Mouse (Mus musculus): ENCODE data around the gene Sobp. TPM values are rescaled to one million over a fixed set of nuclear protein-coding genes. Genes with fewer than 3 reads are reported as not detected.
A peak's percentile ranks its signal among the peaks of the same experiment; 100 is the strongest.

Gene Sobp
- polyA plus RNA-seq, 1 experiment from 2014 or later, result 4.5 TPM

DNA sequence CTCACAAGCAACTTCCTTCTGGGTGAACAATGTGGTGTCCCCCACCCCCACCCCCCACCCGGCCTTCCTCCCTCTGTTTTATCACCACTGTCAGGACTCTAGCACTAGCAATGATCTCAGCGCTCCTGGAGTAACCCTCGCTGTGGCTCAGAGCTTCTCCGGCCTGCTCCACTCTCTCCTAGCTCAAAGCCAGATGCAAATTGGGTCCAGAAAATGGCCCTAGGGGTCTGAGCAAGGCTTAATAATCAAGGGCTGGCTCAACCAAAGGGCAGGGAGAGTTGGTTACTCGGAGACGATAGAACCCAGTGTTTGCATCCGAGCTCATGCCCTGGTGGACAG lies 136.9 kb downstream of the Sobp start:
- Histone ChIP-seq H3K9me3 (peaks cover 6% of the 10 kb centered on the region; the same call in 1 of the 2 replicates), H3K4me3 (no peak overlapping the region), H3K36me3 (peaks cover 12% of the 10 kb centered on the region; the same call in 1 of the 2 replicates), H3K27me3 (ENCODE audit: insufficient read depth, poor library complexity, severe bottlenecking) (no peaks in the 10 kb centered on the region), H3K27ac (peak overlapping the region; percentile 14; the same call in 1 of the 2 replicates), H3K4me1 (replicated peaks) (peaks cover 56% of the 10 kb centered on the region)
- 52% methylated on average over 7 of the region's 7 CpGs for WGBS
- no peak for DNase-seq (ENCODE audit: low spot score)

- WGBS, result 60% methylated on average over 21 of the region's 21 CpGs
- H3K4me3 ChIP-seq, result no peak overlapping the region
- peaks cover 54% of the 10 kb centered on the region for H3K4me1 ChIP-seq (replicated peaks)
- peaks cover 12% of the 10 kb centered on the region; the same call in 1 of the 2 replicates for H3K36me3 ChIP-seq
- H3K27ac ChIP-seq, result 0 out of 2 replicates have a peak overlapping the region, but pooled peaks have one; percentile 14
- DNase-seq (ENCODE audit: low spot score), result no peak
- no peaks in the 10 kb centered on the region for H3K27me3 ChIP-seq (ENCODE audit: insufficient read depth, poor library complexity, severe bottlenecking)
- H3K9me3 ChIP-seq, result peaks cover 6% of the 10 kb centered on the region; the same call in 1 of the 2 replicates
Observed at GRCm38 (mm10) chr10:43036646-43037454, 137.5 kb downstream of the Sobp start.

DNA sequence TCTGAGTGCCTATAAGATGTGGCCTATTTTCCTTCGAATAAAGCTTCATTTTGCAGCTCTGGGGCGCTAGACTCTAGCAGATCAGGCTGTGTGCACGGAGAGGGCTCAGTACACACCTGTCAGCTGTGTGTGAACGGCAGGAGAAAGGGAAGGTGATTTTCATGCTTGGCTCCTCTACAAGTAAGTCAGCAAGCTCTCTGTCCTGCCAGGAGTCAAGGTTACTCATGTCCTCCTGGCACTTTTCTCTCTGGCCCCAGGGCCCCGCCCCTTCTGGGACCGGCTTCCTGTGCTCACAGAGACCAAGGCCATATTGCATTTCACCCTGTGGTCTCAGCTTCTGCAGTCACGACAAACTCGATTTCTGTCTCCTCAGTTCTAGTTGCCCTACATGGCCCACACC lies 138.8 kb downstream of the Sobp start:
- H3K36me3 ChIP-seq, result peaks cover 8% of the 10 kb centered on the region; the same call in 1 of the 2 replicates
- H3K27me3 ChIP-seq (ENCODE audit: insufficient read depth, poor library complexity, severe bottlenecking), result no peaks in the 10 kb centered on the region
- WGBS, result 77% methylated on average over 8 of the region's 8 CpGs

DNA sequence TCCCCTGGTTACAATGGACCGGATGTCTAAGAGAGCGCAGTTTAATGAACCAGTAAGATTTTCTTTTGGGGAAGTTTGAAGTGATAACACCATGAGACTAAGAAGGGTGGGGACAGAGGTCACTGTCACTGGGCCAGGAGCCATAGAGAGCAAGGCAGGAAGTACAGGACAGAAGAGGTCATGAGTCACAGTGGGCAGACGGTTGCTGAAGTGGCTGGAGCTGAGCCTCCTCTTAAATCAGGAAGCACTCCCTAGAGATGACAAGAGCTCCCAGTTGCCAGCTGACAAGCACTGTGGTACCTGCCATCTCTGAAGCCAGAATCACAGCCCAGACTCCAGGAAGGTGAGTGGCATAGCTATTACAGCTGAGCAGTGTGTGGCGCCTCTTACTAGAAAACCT lies 139.5 kb downstream of the Sobp start:
- no peak for DNase-seq (ENCODE audit: low spot score)
- Histone ChIP-seq H3K9me3 (no peaks in the 10 kb centered on the region), H3K27me3 (ENCODE audit: insufficient read depth, poor library complexity, severe bottlenecking) (no peaks in the 10 kb centered on the region), H3K36me3 (peaks cover 3% of the 10 kb centered on the region; the same call in 1 of the 2 replicates), H3K4me1 (replicated peaks) (peaks cover 62% of the 10 kb centered on the region), H3K27ac (no peak overlapping the region), H3K4me3 (no peak overlapping the region)
- 75% methylated on average over 4 of the region's 4 CpGs for WGBS

More for the DNA sequence above, 138.8 kb downstream of the Sobp start:
- H3K27ac ChIP-seq, result no peak overlapping the region
- peaks cover 6% of the 10 kb centered on the region; the same call in 1 of the 2 replicates for H3K9me3 ChIP-seq
- H3K4me3 ChIP-seq, result no peak overlapping the region
- no peak for DNase-seq (ENCODE audit: low spot score)
- peaks cover 54% of the 10 kb centered on the region for H3K4me1 ChIP-seq (replicated peaks)

- peak overlapping the region; percentile 45; the same call in 1 of the 2 replicates for H3K27ac ChIP-seq
- H3K4me1 ChIP-seq (replicated peaks), result peaks cover 67% of the 10 kb centered on the region
- no peaks in the 10 kb centered on the region for H3K36me3 ChIP-seq
- no peak overlapping the region for H3K4me3 ChIP-seq
- no peaks in the 10 kb centered on the region for H3K9me3 ChIP-seq
- WGBS, result 80% methylated on average over 15 of the region's 15 CpGs
- DNase-seq (ENCODE audit: low spot score), result no peak
- H3K27me3 ChIP-seq (ENCODE audit: insufficient read depth, poor library complexity, severe bottlenecking), result no peaks in the 10 kb centered on the region
Observed at GRCm38 (mm10) chr10:43033481-43034248, 140.7 kb downstream of the Sobp start.

DNA sequence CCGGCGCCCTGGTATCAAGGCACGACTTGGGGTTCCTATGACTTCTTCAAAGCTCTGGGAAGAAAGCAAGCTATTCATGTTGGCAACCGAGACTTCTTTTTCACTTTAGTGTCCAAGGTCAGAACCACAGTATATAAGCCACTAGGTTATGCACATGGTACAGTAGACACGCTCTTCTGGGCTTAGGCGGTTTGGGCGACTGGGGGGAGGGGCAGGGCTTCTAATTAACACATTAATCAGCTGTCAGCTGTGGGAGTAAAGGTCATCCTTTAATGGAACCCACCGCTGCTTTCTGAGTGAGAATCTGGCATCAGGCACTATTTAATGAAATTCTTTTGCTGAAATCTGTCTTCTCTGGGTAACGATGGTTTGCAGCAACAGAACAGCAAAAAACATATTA lies 147.3 kb downstream of the Sobp start:
- Histone ChIP-seq H3K4me1 (replicated peaks) (peaks cover 49% of the 10 kb centered on the region), H3K36me3 (no peaks in the 10 kb centered on the region), H3K9me3 (no peaks in the 10 kb centered on the region), H3K27ac (no peak overlapping the region), H3K27me3 (ENCODE audit: insufficient read depth, poor library complexity, severe bottlenecking) (peaks cover 27% of the 10 kb centered on the region), H3K4me3 (no peak overlapping the region)
- 56% methylated on average over 9 of the region's 9 CpGs for WGBS
- DNase-seq (ENCODE audit: low spot score), result no peak

DNA sequence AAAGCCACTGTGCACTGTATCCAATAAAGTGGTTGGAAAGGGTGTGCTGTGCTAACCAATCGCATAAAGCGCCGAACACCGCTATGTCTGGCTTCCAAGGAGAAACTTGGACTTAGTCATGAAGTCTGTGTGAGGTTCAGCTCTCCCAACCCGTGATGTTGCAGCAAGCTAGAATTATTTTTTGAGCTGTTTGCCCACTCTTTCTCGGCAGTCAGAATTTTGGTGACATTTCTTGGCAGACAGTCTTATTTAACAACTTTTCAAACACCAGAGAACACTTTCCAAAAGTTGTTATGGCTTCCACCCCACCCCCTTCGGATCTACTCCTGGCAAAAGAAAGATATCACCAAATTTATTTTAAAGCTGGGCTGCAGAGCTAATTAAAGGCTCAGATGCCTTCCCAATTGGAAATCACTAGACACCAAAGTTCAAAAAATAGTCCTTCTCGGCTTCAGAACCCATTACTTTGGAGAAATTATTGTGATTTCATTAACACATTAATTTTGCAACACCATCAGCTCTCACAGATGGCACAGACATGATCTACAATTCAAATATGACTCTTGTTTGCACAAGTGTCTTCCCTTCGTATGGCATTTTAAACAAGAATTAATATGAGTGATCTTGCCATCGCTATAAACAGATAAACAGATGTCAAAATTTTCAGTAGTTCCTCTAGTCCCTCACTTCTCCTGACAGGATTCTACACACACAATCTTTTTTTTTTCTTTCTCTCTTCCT lies 150.7 kb downstream of the Sobp start:
- peaks cover 9% of the 10 kb centered on the region for H3K36me3 ChIP-seq
- peaks cover 61% of the 10 kb centered on the region for H3K27me3 ChIP-seq (ENCODE audit: insufficient read depth, poor library complexity, severe bottlenecking)
- H3K9me3 ChIP-seq, result no peaks in the 10 kb centered on the region
- no peak for DNase-seq (ENCODE audit: low spot score)
- 84% methylated on average over 10 of the region's 10 CpGs for WGBS
- H3K4me3 ChIP-seq, result no peak overlapping the region
- peaks cover 47% of the 10 kb centered on the region for H3K4me1 ChIP-seq (replicated peaks)
- no peak overlapping the region for H3K27ac ChIP-seq

- WGBS, result 2% methylated on average over 29 of the region's 29 CpGs
- H3K4me1 ChIP-seq (replicated peaks), result peaks cover 35% of the 10 kb centered on the region
- peak overlapping the region; percentile 73 for H3K27ac ChIP-seq
- peak overlapping the region; percentile 59 for H3K4me3 ChIP-seq
- H3K9me3 ChIP-seq, result no peaks in the 10 kb centered on the region
- peaks cover 9% of the 10 kb centered on the region for H3K36me3 ChIP-seq
- H3K27me3 ChIP-seq (ENCODE audit: insufficient read depth, poor library complexity, severe bottlenecking), result peaks cover 68% of the 10 kb centered on the region
- DNase-seq (ENCODE audit: low spot score), result peak; percentile 45
Observed at GRCm38 (mm10) chr10:43022190-43022761, 152.1 kb downstream of the Sobp start.

DNA sequence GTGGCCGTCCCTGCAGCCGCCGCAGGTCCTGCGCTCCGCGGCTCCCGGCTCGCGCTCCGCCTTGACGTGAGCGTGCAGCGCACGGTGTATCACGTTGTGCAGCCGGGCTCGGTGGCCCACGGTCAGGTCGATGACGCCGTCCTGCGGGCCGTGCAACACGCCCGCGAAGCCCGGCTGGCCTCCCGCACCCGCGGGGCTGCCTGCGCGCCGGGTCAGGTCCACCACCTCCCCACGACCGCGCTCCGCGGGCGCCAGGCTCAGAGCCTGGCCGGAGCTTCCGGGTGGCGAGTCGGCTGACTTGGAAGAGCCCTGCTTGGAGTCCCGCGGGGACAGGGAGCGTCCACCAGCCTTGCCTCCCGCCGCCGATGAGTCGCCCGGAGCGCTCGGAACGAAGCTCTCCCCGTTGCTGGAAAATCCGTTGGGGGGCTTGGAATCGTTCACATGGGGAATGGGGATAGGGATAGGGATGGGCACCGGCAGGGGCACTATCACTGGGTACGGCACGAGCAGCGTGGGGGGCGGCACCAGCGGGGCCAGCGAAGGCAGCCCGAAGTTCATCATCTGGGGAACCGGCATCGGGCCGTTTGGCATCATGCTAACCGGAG lies 152.7 kb downstream of the Sobp start:
- Histone ChIP-seq H3K4me1 (replicated peaks) (peaks cover 29% of the 10 kb centered on the region), H3K27ac (peak overlapping the region; percentile 73), H3K36me3 (peaks cover 9% of the 10 kb centered on the region), H3K27me3 (ENCODE audit: insufficient read depth, poor library complexity, severe bottlenecking) (peaks cover 68% of the 10 kb centered on the region), H3K9me3 (no peaks in the 10 kb centered on the region), H3K4me3 (peak overlapping the region; percentile 59)
- DNase-seq (ENCODE audit: low spot score), result peak; percentile 59
- WGBS, result under 1% methylated on average over 69 of the region's 69 CpGs

DNA sequence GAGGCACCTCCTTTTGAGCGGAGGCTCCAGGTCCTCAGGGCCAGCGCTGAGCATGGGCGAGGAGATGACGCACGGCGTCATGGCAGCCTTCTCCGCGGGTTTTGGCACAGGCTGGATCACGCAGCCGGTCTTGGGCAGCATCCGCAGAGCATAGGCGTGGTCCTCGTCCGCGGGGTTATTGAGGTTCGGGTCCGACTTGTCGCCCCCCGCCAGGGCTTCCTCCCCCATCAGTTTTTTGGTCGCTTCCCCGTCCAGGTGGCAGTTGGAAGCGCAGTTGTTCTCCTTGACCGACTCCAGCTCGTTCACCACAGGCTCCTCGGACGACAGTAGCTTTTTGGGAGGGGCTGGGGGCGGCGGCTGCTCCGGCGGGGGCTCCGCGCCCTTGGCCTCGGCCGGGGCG lies 153.3 kb downstream of the Sobp start:
- 4% methylated on average over 35 of the region's 35 CpGs for WGBS
- peaks cover 26% of the 10 kb centered on the region for H3K4me1 ChIP-seq (replicated peaks)
- peak; percentile 42 for DNase-seq (ENCODE audit: low spot score)
- H3K9me3 ChIP-seq, result no peaks in the 10 kb centered on the region
- H3K4me3 ChIP-seq, result peak overlapping the region; percentile 59
- peak overlapping the region; percentile 73 for H3K27ac ChIP-seq
- H3K36me3 ChIP-seq, result peaks cover 9% of the 10 kb centered on the region
- H3K27me3 ChIP-seq (ENCODE audit: insufficient read depth, poor library complexity, severe bottlenecking), result peaks cover 68% of the 10 kb centered on the region

DNA sequence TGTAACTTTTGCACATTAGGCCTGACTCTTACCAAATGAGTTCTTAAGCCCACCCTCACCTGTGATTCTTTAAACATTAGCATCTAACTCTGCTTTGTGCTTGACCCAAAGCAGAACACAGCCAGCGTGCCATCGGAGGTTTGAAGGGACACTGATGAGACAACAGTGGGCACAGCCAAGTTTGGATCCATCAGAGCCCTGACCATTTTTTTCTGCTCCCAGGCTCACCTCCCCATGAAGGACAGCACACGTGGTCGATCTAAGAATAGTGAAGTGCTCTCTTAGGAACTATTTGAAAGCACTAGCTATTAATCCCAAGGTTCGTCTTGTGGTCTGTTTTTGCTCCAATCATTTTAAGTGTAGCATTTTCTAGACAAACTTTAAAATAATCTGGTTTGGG lies 159.5 kb downstream of the Sobp start:
- 89% methylated on average over 5 of the region's 5 CpGs for WGBS
- peaks cover 19% of the 10 kb centered on the region for H3K27me3 ChIP-seq (ENCODE audit: insufficient read depth, poor library complexity, severe bottlenecking)

GRCm38 (mm10) chr10:43014358-43014757 lies 160.0 kb downstream of the Sobp start:
- Histone ChIP-seq H3K27ac (no peak overlapping the region), H3K4me3 (no peak overlapping the region), H3K27me3 (ENCODE audit: insufficient read depth, poor library complexity, severe bottlenecking) (peaks cover 15% of the 10 kb centered on the region), H3K36me3 (0 out of 2 replicates have a peak, but pooled peaks cover 1% of the 10 kb centered on the region), H3K4me1 (replicated peaks) (no peaks in the 10 kb centered on the region), H3K9me3 (no peaks in the 10 kb centered on the region)
- 84% methylated on average over 4 of the region's 4 CpGs for WGBS
- DNase-seq (ENCODE audit: low spot score), result no peak

More for the DNA sequence above, 159.5 kb downstream of the Sobp start:
- no peak overlapping the region for H3K4me3 ChIP-seq
- H3K4me1 ChIP-seq (replicated peaks), result no peaks in the 10 kb centered on the region
- no peak for DNase-seq (ENCODE audit: low spot score)
- no peaks in the 10 kb centered on the region for H3K9me3 ChIP-seq
- H3K27ac ChIP-seq, result no peak overlapping the region
- H3K36me3 ChIP-seq, result 0 out of 2 replicates have a peak, but pooled peaks cover 4% of the 10 kb centered on the region

All from hindbrain, embryonic 10.5 days (tissue).